Mouse (Mus musculus): ENCODE data around the gene Olfr893.

GRCm38 (mm10) chr9:38217755-38218154 is 9.6 kb downstream of the Olfr893 start, which contains the start of gene Olfr894:
- TF ChIP-seq CTCF (IDR thresholded peaks at IDR 0.05; ENCODE audit: extremely low read depth, insufficient read depth, low read length) (no peak), POLR2A (IDR thresholded peaks at IDR 0.05; ENCODE audit: extremely low read depth, insufficient read depth, low read length) (no peak)
